Mouse (Mus musculus): ENCODE data around the gene Olfr884.

Olfr884 gene

GRCm38 (mm10) chr9:38046255-38046654, at the start of gene Olfr884:
Gene Olfr884, plus strand, starts transcription at chr9:38046555.
- DNase-seq (ENCODE audit: low spot score in 2 of 2): no peak

GRCm38 (mm10) chr9:37998581-37999204, 47.7 kb upstream of the Olfr884 start:
- DNase-seq (ENCODE audit: low spot score in 2 of 2): no peak

- DNase-seq (ENCODE audit: low spot score in 2 of 2): no peak
These were observed 46.3 kb upstream of the Olfr884 start for GRCm38 (mm10) chr9:38000021-38000420.

GRCm38 (mm10) chr9:38025508-38025907, 20.8 kb upstream of the Olfr884 start, which contains the start of gene Olfr883:
Gene Olfr883, plus strand, starts transcription at chr9:38025808.
- DNase-seq (ENCODE audit: low spot score in 2 of 2): no peak

GRCm38 (mm10) chr9:38061022-38061421, 14.7 kb downstream of the Olfr884 start, which contains the start of gene Olfr885:
Gene Olfr885, plus strand, starts transcription at chr9:38061322.
- no peak for DNase-seq (ENCODE audit: low spot score in 2 of 2)

- DNase-seq (ENCODE audit: low spot score in 2 of 2): no peak
These were observed 37.4 kb downstream of the Olfr884 start, which contains the start of gene Olfr887 for GRCm38 (mm10) chr9:38083772-38084171. Gene Olfr887, plus strand, starts transcription at chr9:38084072.
